Mouse (Mus musculus): ENCODE results near the gene Ano6.

DNA sequence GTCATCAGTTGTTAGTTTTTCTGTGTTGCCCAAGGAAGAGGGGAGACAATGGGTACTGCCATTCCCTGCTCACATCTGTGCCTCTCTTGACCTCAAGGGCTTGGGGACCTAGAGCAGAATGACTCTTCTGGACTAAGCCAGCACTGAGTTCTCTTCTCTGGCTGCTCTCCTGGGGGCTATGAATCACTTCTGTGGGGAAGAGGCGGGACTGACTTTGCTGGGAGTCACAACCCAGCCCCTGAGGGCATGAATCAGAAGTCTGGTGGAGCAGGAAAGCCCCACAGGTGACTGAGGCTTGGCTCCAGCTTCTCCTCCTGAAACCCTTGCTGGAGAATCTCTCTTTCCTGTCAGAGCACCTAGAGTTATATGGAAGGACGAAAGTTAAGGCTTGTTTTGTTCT lies 12.1 kb downstream of the Ano6 start:
- TF ChIP-seq POLR2A (IDR thresholded peaks at IDR 0.05; ENCODE audit: insufficient read length, low read depth) (peak; percentile 40), CEBPB (IDR thresholded peaks at IDR 0.05; ENCODE audit: insufficient read depth, poor library complexity, severe bottlenecking) (no peak), MAX (IDR thresholded peaks at IDR 0.05; ENCODE audit: low read depth) (no peak), POLR2AphosphoS2 (IDR thresholded peaks at IDR 0.05; ENCODE audit: insufficient read length, low read depth) (no peak), MYOG (IDR thresholded peaks at IDR 0.05; ENCODE audit: control insufficient read depth in 1 of 3, insufficient read depth in 1 of 3, insufficient read length in 2 of 3, low read depth in 2 of 3) (no peak), E2F4 (IDR thresholded peaks at IDR 0.05; ENCODE audit: insufficient read depth) (no peak), TCF12 (IDR thresholded peaks at IDR 0.05; ENCODE audit: insufficient read depth, poor library complexity, severe bottlenecking) (peak; percentile 12), SRF (IDR thresholded peaks at IDR 0.05; ENCODE audit: control insufficient read depth, insufficient read length, low read depth) (no peak)

Data from myocyte (in vitro differentiated cells).